ENCODE assay signal across 8 mouse cellular contexts in the genomic region with DNA sequence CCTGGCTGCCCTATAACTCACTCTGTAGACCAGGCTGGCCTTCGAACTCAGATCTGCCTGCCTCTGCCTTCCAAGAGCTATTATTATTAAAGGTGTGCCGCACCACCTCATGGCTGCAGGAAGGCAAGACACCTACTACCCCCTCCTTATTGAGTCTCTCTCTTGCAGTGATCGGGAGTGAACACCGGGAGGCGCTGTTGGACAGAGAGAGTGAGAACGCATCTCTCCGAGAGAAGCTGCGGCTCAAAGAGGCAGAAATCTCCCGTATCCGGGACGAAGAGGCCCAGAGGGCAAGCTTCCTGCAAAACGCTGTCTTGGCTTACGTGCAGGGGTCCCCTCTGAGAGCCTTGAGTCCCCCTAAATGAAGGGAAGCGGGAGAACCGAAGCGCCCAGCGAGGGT. TPM values are rescaled to one million over a fixed set of nuclear protein-coding genes. Genes with fewer than 3 reads are reported as not detected.
A peak's percentile ranks its signal among the peaks of the same experiment; 100 is the strongest.
DNase-seq lines count a peak whose midpoint lies in the region; ATAC-seq lines count a peak whose summit lies in the region.

No protein-coding gene starts in this region.

- peaks cover 39% of the 10 kb centered on the region for H3K36me3 ChIP-seq in hindbrain, embryonic 14.5 days (replicated peaks; ENCODE audit: control insufficient read depth, insufficient read depth)

- WGBS in hindbrain, embryonic 14.5 days = 10% methylated on average over 17 of the region's 17 CpGs

- peak overlapping the region; percentile 71; the same call in 1 of the 2 replicates for H3K27ac ChIP-seq in hindbrain, embryonic 14.5 days

- H3K9me3 ChIP-seq in hindbrain, embryonic 14.5 days (ENCODE audit: control insufficient read depth, low read length) = no peaks in the 10 kb centered on the region

- DNase-seq in Muller cell, postnatal 12 days (ENCODE audit: inconsistent ontology term) = peak; percentile 88
- peak; percentile 96 to 98 for DNase-seq in cerebellum, postnatal 10 days
- peak; percentile 81 for DNase-seq in frontal cortex, postnatal 25 days (ENCODE audit: low spot score in 2 of 2)
- DNase-seq in hindbrain, embryonic 14.5 days (ENCODE audit: low spot score) = peak; percentile 90
- DNase-seq in layer of hippocampus, postnatal 25 days (ENCODE audit: extremely low spot score in 1 of 2, low spot score in 1 of 2) = peak; percentile 84 to 98
- peak; percentile 91 for DNase-seq in lung, postnatal 36 days
- peak; percentile 94 for DNase-seq in retina, postnatal 1 day
- DNase-seq in thymus, postnatal 4 days = peak; percentile 98

- H3K4me1 ChIP-seq in hindbrain, embryonic 14.5 days (replicated peaks; ENCODE audit: control insufficient read depth, insufficient read depth, low read length) = peaks cover 16% of the 10 kb centered on the region

- peak; percentile 19; the same call in 1 of the 2 replicates for ATAC-seq in hindbrain, embryonic 14.5 days (ENCODE audit: low FRiP score)

- H3K9ac ChIP-seq in hindbrain, embryonic 14.5 days = peak overlapping the region; percentile 93

- no peaks in the 10 kb centered on the region for H3K27me3 ChIP-seq in hindbrain, embryonic 14.5 days (ENCODE audit: control insufficient read depth, insufficient read depth, low read length)

- H3K4me2 ChIP-seq in hindbrain, embryonic 14.5 days (replicated peaks) = peak overlapping the region; percentile 95

- H3K4me3 ChIP-seq in hindbrain, embryonic 14.5 days (replicated peaks; ENCODE audit: low read length) = peak overlapping the region; percentile 87

RNA-seq across cellular contexts. Expression of gene Rac3, which starts 0.8 kb away (rescaled TPM):
- 124 and 134 TPM in 2 replicates for polyA plus RNA-seq in hindbrain, embryonic 14.5 days (2014; fragmentation: Nextera tagmentation; extraction: Ambion mirVana)
- 10 to 100 TPM; 33.7 to 46.8 TPM for total RNA-seq in layer of hippocampus, postnatal 25 days (2021)

RNA-seq across cellular contexts. Expression of gene Dcxr, which starts 6.6 kb away (rescaled TPM):
- 9.0 and 13.7 TPM in 2 replicates for polyA plus RNA-seq in hindbrain, embryonic 14.5 days (2014; fragmentation: Nextera tagmentation; extraction: Ambion mirVana)
- total RNA-seq in layer of hippocampus, postnatal 25 days (2021) = 10 to 100 TPM; 12.4 to 12.9 TPM

RNA-seq across cellular contexts. Expression of gene Lrrc45, which starts 6.7 kb away (rescaled TPM):
- polyA plus RNA-seq in hindbrain, embryonic 14.5 days (2014; fragmentation: Nextera tagmentation; extraction: Ambion mirVana) = 52.7 and 56.5 TPM in 2 replicates
- total RNA-seq in layer of hippocampus, postnatal 25 days (2021) = 10 to 100 TPM; 47.0 to 65.2 TPM

RNA-seq across cellular contexts. Expression of gene Cenpx, which starts 6.9 kb away (rescaled TPM):
- 95.7 and 106 TPM in 2 replicates for polyA plus RNA-seq in hindbrain, embryonic 14.5 days (2014; fragmentation: Nextera tagmentation; extraction: Ambion mirVana)
- total RNA-seq in layer of hippocampus, postnatal 25 days (2021) = 10 to 100 TPM; 20.1 to 21.9 TPM

RNA-seq across cellular contexts. Expression of gene Cbr2, which starts 11.5 kb away (rescaled TPM):
- polyA plus RNA-seq in hindbrain, embryonic 14.5 days (2014; fragmentation: Nextera tagmentation; extraction: Ambion mirVana) = 0.64 and 0.90 TPM in 2 replicates
- total RNA-seq in layer of hippocampus, postnatal 25 days (2021) = 1 to 10 TPM; 1.5 to 1.6 TPM

Comparison
In these comparisons a context has a peak if more than half of its experiments do, and no peak if none do; other contexts are left out.
1. Peak in every context shown above with its lines: DNase-seq, ATAC-seq, H3K4me3 ChIP-seq and H3K27ac ChIP-seq.